Mouse (Mus musculus) neural tube, embryonic 15.5 days (tissue): Measurements from ENCODE around the gene Ctso. TPM values are rescaled to one million over a fixed set of nuclear protein-coding genes. Genes with fewer than 3 reads are reported as not detected.

Experiments used
- ATAC-seq: fragments of 200-750 bp; cut with Nextera tagmentation; 2 replicates; pipeline ENCODE4 v1.8.0; 2017; ENCODE audit warnings: mild to moderate bottlenecking, moderate TSS enrichment, moderate library complexity; ENCODE audit not compliant: low FRiP score
- H3K27ac ChIP-seq: fragments of 300-500 bp; sonication (generic); replicated peaks from 2 replicates; pipeline ENCODE4 v1.5.1; 2015; ENCODE audit warnings: mild to moderate bottlenecking, inconsistent platforms
- H3K27me3 ChIP-seq: fragments of 300-500 bp; sonication (generic); replicated peaks from 2 replicates; pipeline ENCODE4 v1.6.1; 2015; ENCODE audit warnings: inconsistent platforms
- H3K36me3 ChIP-seq: fragments of 300-500 bp; sonication (generic); 2 replicates; pipeline ENCODE4 v1.6.1; 2015; ENCODE audit warnings: inconsistent platforms
- H3K4me1 ChIP-seq: fragments of 300-500 bp; sonication (generic); 2 replicates; pipeline ENCODE4 v1.6.1; 2015; ENCODE audit warnings: inconsistent platforms
- H3K4me2 ChIP-seq: fragments of 300-500 bp; sonication (generic); 2 replicates; pipeline ENCODE4 v1.6.1; 2015; ENCODE audit warnings: inconsistent platforms, mild to moderate bottlenecking, moderate library complexity
- H3K4me3 ChIP-seq: fragments of 300-500 bp; sonication (generic); replicated peaks from 2 replicates; pipeline ENCODE4 v1.5.1; 2015; ENCODE audit warnings: mild to moderate bottlenecking, inconsistent platforms
- H3K9ac ChIP-seq: fragments of 300-500 bp; sonication (generic); replicated peaks from 2 replicates; pipeline ENCODE4 v1.6.1; 2015; ENCODE audit warnings: mild to moderate bottlenecking, inconsistent platforms
- H3K9me3 ChIP-seq: fragments of 300-500 bp; sonication (generic); replicated peaks from 2 replicates; pipeline ENCODE4 v1.6.1; 2016; ENCODE audit warnings: inconsistent platforms
- WGBS: fragments of 180-500 bp; shearing (Covaris S2); methylation state at CpG from one replicate; pipeline ENCODE4 v1.1.7; 2015; ENCODE audit warnings: mixed read lengths; 5-methylcytosine and 5-hydroxymethylcytosine counted together
- polyA plus RNA-seq: library from polyadenylated mRNA; unstranded; fragments of >200 nt; fragmentation: Nextera tagmentation; extraction: Ambion mirVana; gene quantifications from 2 replicates; pipeline ENCODE4 v1.2.1, GENCODE M21; 2015

Ctso gene
- 9.8 and 14.8 TPM in 2 replicates for polyA plus RNA-seq

GRCm38 (mm10) chr3:81932141-81933101, at the start of gene Ctso:
TSS of gene Ctso (plus strand) at chr3:81932601.
- 9% methylated on average over 27 of the region's 27 CpGs for WGBS
- Histone ChIP-seq H3K9me3 (no peaks in the 10 kb centered on the region), H3K4me2 (peak within 1 kb of the TSS; percentile 74), H3K4me3 (peak within 1 kb of the TSS; percentile 76), H3K27ac (peak within 1 kb of the TSS; percentile 88), H3K27me3 (no peaks in the 10 kb centered on the region), H3K9ac (peak within 1 kb of the TSS; percentile 74), H3K36me3 (no peaks in the 10 kb centered on the region), H3K4me1 (peaks cover 6% of the 10 kb centered on the region; the same call in 1 of the 2 replicates)
- ATAC-seq = peak; percentile 92

GRCm38 (mm10) chr3:81883916-81884315, 48.5 kb upstream of the Ctso start:
- Histone ChIP-seq H3K36me3 (no peaks in the 10 kb centered on the region), H3K4me3 (no peak overlapping the region), H3K4me2 (no peak overlapping the region), H3K9ac (no peak overlapping the region), H3K27me3 (no peaks in the 10 kb centered on the region), H3K9me3 (no peaks in the 10 kb centered on the region), H3K4me1 (no peaks in the 10 kb centered on the region), H3K27ac (no peak overlapping the region)
- ATAC-seq = no peak

GRCm38 (mm10) chr3:81885566-81885965, 46.8 kb upstream of the Ctso start:
- H3K4me2 ChIP-seq = no peak overlapping the region
- no peak for ATAC-seq
- H3K27ac ChIP-seq = no peak overlapping the region
- no peaks in the 10 kb centered on the region for H3K9me3 ChIP-seq
- H3K27me3 ChIP-seq = no peaks in the 10 kb centered on the region
- no peaks in the 10 kb centered on the region for H3K36me3 ChIP-seq
- no peak overlapping the region for H3K4me3 ChIP-seq
- H3K4me1 ChIP-seq = no peaks in the 10 kb centered on the region
- no peak overlapping the region for H3K9ac ChIP-seq
- 96% methylated on average over 2 of the region's 2 CpGs for WGBS

GRCm38 (mm10) chr3:81889137-81889536, 43.3 kb upstream of the Ctso start:
- Histone ChIP-seq H3K4me2 (no peak overlapping the region), H3K36me3 (no peaks in the 10 kb centered on the region), H3K27me3 (no peaks in the 10 kb centered on the region), H3K4me3 (no peak overlapping the region), H3K27ac (no peak overlapping the region), H3K9ac (no peak overlapping the region), H3K4me1 (no peaks in the 10 kb centered on the region), H3K9me3 (no peaks in the 10 kb centered on the region)
- ATAC-seq = no peak
- WGBS = 69% methylated on average over 6 of the region's 6 CpGs

GRCm38 (mm10) chr3:81910286-81911036, 21.9 kb upstream of the Ctso start:
- Histone ChIP-seq H3K4me1 (no peaks in the 10 kb centered on the region), H3K36me3 (no peaks in the 10 kb centered on the region), H3K27me3 (no peaks in the 10 kb centered on the region), H3K4me2 (no peak overlapping the region), H3K4me3 (no peak overlapping the region), H3K9ac (no peak overlapping the region), H3K27ac (no peak overlapping the region), H3K9me3 (no peaks in the 10 kb centered on the region)
- WGBS = 42% methylated on average over 6 of the region's 6 CpGs
- ATAC-seq = no peak

- H3K4me2 ChIP-seq = no peak overlapping the region
- no peak overlapping the region for H3K9ac ChIP-seq
- H3K27me3 ChIP-seq = no peaks in the 10 kb centered on the region
- H3K4me1 ChIP-seq = no peaks in the 10 kb centered on the region
- no peaks in the 10 kb centered on the region for H3K36me3 ChIP-seq
- WGBS = 65% methylated on average over 5 of the region's 5 CpGs
- no peak overlapping the region for H3K4me3 ChIP-seq
- no peaks in the 10 kb centered on the region for H3K9me3 ChIP-seq
- H3K27ac ChIP-seq = no peak overlapping the region
- no peak for ATAC-seq
Observed at GRCm38 (mm10) chr3:81916030-81916686, 16.2 kb upstream of the Ctso start.

GRCm38 (mm10) chr3:81917354-81917935, 15.0 kb upstream of the Ctso start:
- Histone ChIP-seq H3K9ac (no peak overlapping the region), H3K4me1 (no peaks in the 10 kb centered on the region), H3K4me3 (no peak overlapping the region), H3K27ac (no peak overlapping the region), H3K4me2 (no peak overlapping the region), H3K9me3 (no peaks in the 10 kb centered on the region), H3K27me3 (no peaks in the 10 kb centered on the region), H3K36me3 (no peaks in the 10 kb centered on the region)
- no peak for ATAC-seq
- 94% methylated on average over 3 of the region's 3 CpGs for WGBS

- no peak overlapping the region for H3K9ac ChIP-seq
- H3K36me3 ChIP-seq = no peaks in the 10 kb centered on the region
- peaks cover 5% of the 10 kb centered on the region; the same call in 1 of the 2 replicates for H3K4me1 ChIP-seq
- no peak overlapping the region for H3K4me3 ChIP-seq
- 85% methylated on average over 8 of the region's 8 CpGs for WGBS
- ATAC-seq = no peak
- no peaks in the 10 kb centered on the region for H3K9me3 ChIP-seq
- no peaks in the 10 kb centered on the region for H3K27me3 ChIP-seq
- no peak overlapping the region for H3K4me2 ChIP-seq
- H3K27ac ChIP-seq = no peak overlapping the region
Observed at GRCm38 (mm10) chr3:81918215-81918614, 14.2 kb upstream of the Ctso start.

GRCm38 (mm10) chr3:81919681-81920080, 12.7 kb upstream of the Ctso start:
- H3K27ac ChIP-seq = no peak overlapping the region
- ATAC-seq = no peak

GRCm38 (mm10) chr3:81922910-81923309, 9.5 kb upstream of the Ctso start:
- Histone ChIP-seq H3K4me1 (peaks cover 10% of the 10 kb centered on the region), H3K9ac (no peak overlapping the region), H3K4me2 (no peak overlapping the region), H3K4me3 (no peak overlapping the region), H3K27ac (no peak overlapping the region), H3K27me3 (no peaks in the 10 kb centered on the region), H3K9me3 (no peaks in the 10 kb centered on the region), H3K36me3 (no peaks in the 10 kb centered on the region)
- ATAC-seq = peak; percentile 33; the same call in 1 of the 2 replicates
- WGBS = 62% methylated on average over 4 of the region's 4 CpGs

More at GRCm38 (mm10) chr3:81919681-81920080, 12.7 kb upstream of the Ctso start:
- Histone ChIP-seq H3K9ac (no peak overlapping the region), H3K9me3 (no peaks in the 10 kb centered on the region), H3K4me3 (no peak overlapping the region), H3K27me3 (no peaks in the 10 kb centered on the region), H3K4me1 (peaks cover 5% of the 10 kb centered on the region; the same call in 1 of the 2 replicates), H3K36me3 (no peaks in the 10 kb centered on the region), H3K4me2 (no peak overlapping the region)
- 35% methylated on average over 3 of the region's 3 CpGs for WGBS

GRCm38 (mm10) chr3:81924931-81925330, 7.5 kb upstream of the Ctso start:
- H3K4me2 ChIP-seq = no peak overlapping the region
- peak; percentile 58; the same call in 1 of the 2 replicates for ATAC-seq
- WGBS = 4% methylated on average over 1 of the region's 1 CpGs
- H3K27me3 ChIP-seq = no peaks in the 10 kb centered on the region
- H3K9me3 ChIP-seq = no peaks in the 10 kb centered on the region
- no peaks in the 10 kb centered on the region for H3K36me3 ChIP-seq
- H3K4me1 ChIP-seq = peaks cover 10% of the 10 kb centered on the region
- H3K4me3 ChIP-seq = no peak overlapping the region
- no peak overlapping the region for H3K27ac ChIP-seq
- no peak overlapping the region for H3K9ac ChIP-seq
